Mouse (Mus musculus): Measurements from ENCODE around the gene Zcchc2. TPM values are rescaled to one million over a fixed set of nuclear protein-coding genes. Genes with fewer than 3 reads are reported as not detected.
A peak's percentile ranks its signal among the peaks of the same experiment; 100 is the strongest.

The Zcchc2 gene
- polyA plus RNA-seq, 1 experiment from 2014 or later = 1.7 TPM

- no peak overlapping the region for H3K4me3 ChIP-seq (ENCODE audit: low read depth, low read length)
- no peaks in the 10 kb centered on the region for H3K4me1 ChIP-seq (ENCODE audit: insufficient read depth, low read depth, low read length)
- H3K9me3 ChIP-seq (ENCODE audit: low read length) = no peaks in the 10 kb centered on the region
- TF ChIP-seq EP300 (IDR thresholded peaks at IDR 0.05) (no peak), CTCF (IDR thresholded peaks at IDR 0.05) (no peak)
- no peak overlapping the region for H3K9ac ChIP-seq (replicated peaks; ENCODE audit: low read depth)
- H3K27me3 ChIP-seq (replicated peaks; ENCODE audit: insufficient read depth, low read length) = no peaks in the 10 kb centered on the region
- no peak overlapping the region for H3K4me2 ChIP-seq (replicated peaks; ENCODE audit: low read depth, low read length)
- H3K36me3 ChIP-seq (ENCODE audit: insufficient read depth, low read length) = no peaks in the 10 kb centered on the region
- DNase-seq (ENCODE audit: low spot score) (no peak), ATAC-seq (no peak)
- H3K27ac ChIP-seq (ENCODE audit: low read length) = no peak overlapping the region
- 65% methylated on average over 6 of the region's 6 CpGs for WGBS
These were observed 64.8 kb downstream of the Zcchc2 start for GRCm38 (mm10) chr1:106054978-106055377.

- Histone ChIP-seq H3K4me1 (ENCODE audit: insufficient read depth, low read depth, low read length) (no peaks in the 10 kb centered on the region), H3K4me2 (replicated peaks; ENCODE audit: low read depth, low read length) (no peak overlapping the region), H3K9me3 (ENCODE audit: low read length) (no peaks in the 10 kb centered on the region), H3K27ac (ENCODE audit: low read length) (no peak overlapping the region), H3K27me3 (replicated peaks; ENCODE audit: insufficient read depth, low read length) (no peaks in the 10 kb centered on the region), H3K36me3 (ENCODE audit: insufficient read depth, low read length) (no peaks in the 10 kb centered on the region), H3K9ac (replicated peaks; ENCODE audit: low read depth) (no peak overlapping the region), H3K4me3 (ENCODE audit: low read depth, low read length) (no peak overlapping the region)
- no peak for TF ChIP-seq CTCF (IDR thresholded peaks at IDR 0.05)
- no peak for TF ChIP-seq EP300 (IDR thresholded peaks at IDR 0.05)
- 65% methylated on average over 5 of the region's 5 CpGs for WGBS
- ATAC-seq = no peak
- no peak for DNase-seq (ENCODE audit: low spot score)
These were observed 68.1 kb downstream of the Zcchc2 start for GRCm38 (mm10) chr1:106058355-106058754.

GRCm38 (mm10) chr1:106059516-106060277 is 69.5 kb downstream of the Zcchc2 start:
- no peak for DNase-seq (ENCODE audit: low spot score)
- no peaks in the 10 kb centered on the region for H3K27me3 ChIP-seq (replicated peaks; ENCODE audit: insufficient read depth, low read length)
- no peak overlapping the region for H3K4me3 ChIP-seq (ENCODE audit: low read depth, low read length)
- no peak overlapping the region for H3K9ac ChIP-seq (replicated peaks; ENCODE audit: low read depth)
- ATAC-seq = no peak
- TF ChIP-seq EP300 (IDR thresholded peaks at IDR 0.05) (no peak), CTCF (IDR thresholded peaks at IDR 0.05) (0 out of 2 replicates have a peak, but pooled peaks have one; percentile 19)
- peaks cover 7% of the 10 kb centered on the region; the same call in 1 of the 2 replicates for H3K4me1 ChIP-seq (ENCODE audit: insufficient read depth, low read depth, low read length)
- no peak overlapping the region for H3K4me2 ChIP-seq (replicated peaks; ENCODE audit: low read depth, low read length)
- H3K27ac ChIP-seq (ENCODE audit: low read length) = no peak overlapping the region
- H3K36me3 ChIP-seq (ENCODE audit: insufficient read depth, low read length) = no peaks in the 10 kb centered on the region
- H3K9me3 ChIP-seq (ENCODE audit: low read length) = no peaks in the 10 kb centered on the region
- 88% methylated on average over 4 of the region's 4 CpGs for WGBS

DNA sequence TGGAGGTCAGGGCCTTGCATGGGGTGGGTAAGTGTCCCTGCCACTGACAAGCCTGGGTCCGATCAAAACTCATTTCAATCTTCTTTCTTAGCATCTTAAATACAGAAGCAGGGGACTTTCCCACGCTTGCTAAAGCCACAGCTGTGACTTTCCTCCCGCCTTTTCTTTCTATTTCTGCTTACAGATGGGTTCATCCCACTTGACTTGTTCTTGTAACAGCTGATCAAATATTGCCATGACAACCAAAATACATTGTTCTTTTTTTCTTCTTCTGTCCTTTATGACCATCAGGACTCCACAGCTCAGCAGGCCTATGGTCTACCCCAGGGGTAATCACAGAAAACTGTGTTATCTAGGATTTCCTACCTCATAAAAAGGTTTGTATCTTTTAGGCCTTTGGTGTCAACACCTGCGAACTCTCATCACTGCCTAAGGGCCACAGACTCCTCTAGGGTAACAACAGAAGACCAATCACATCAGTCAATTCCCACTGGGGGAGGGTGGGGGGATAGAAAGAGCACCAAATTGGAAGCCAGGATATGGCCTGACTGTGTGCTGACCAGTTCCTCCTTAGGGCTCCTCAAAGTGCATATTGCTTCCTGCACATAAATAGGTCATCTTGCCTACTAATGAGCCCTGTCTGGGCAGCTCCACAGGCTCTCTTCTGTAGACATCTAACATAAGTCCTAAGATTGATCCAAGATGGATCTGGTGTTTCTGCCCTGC is 71.1 kb downstream of the Zcchc2 start:
- ATAC-seq = no peak
- H3K4me2 ChIP-seq (replicated peaks; ENCODE audit: low read depth, low read length) = no peak overlapping the region
- 85% methylated on average over 4 of the region's 4 CpGs for whole genome bisulfite sequencing
- no peak overlapping the region for H3K9ac ChIP-seq (replicated peaks; ENCODE audit: low read depth)
- no peak overlapping the region for H3K4me3 ChIP-seq (ENCODE audit: low read depth, low read length)
- no peak overlapping the region for H3K27ac ChIP-seq (ENCODE audit: low read length)
- TF ChIP-seq CTCF (IDR thresholded peaks at IDR 0.05) (no peak), EP300 (IDR thresholded peaks at IDR 0.05) (no peak)
- H3K9me3 ChIP-seq (ENCODE audit: low read length) = no peaks in the 10 kb centered on the region
- H3K4me1 ChIP-seq (ENCODE audit: insufficient read depth, low read depth, low read length) = peaks cover 7% of the 10 kb centered on the region
- no peaks in the 10 kb centered on the region for H3K27me3 ChIP-seq (replicated peaks; ENCODE audit: insufficient read depth, low read length)
- H3K36me3 ChIP-seq (ENCODE audit: insufficient read depth, low read length) = no peaks in the 10 kb centered on the region
- no peak for DNase-seq (ENCODE audit: low spot score)

DNA sequence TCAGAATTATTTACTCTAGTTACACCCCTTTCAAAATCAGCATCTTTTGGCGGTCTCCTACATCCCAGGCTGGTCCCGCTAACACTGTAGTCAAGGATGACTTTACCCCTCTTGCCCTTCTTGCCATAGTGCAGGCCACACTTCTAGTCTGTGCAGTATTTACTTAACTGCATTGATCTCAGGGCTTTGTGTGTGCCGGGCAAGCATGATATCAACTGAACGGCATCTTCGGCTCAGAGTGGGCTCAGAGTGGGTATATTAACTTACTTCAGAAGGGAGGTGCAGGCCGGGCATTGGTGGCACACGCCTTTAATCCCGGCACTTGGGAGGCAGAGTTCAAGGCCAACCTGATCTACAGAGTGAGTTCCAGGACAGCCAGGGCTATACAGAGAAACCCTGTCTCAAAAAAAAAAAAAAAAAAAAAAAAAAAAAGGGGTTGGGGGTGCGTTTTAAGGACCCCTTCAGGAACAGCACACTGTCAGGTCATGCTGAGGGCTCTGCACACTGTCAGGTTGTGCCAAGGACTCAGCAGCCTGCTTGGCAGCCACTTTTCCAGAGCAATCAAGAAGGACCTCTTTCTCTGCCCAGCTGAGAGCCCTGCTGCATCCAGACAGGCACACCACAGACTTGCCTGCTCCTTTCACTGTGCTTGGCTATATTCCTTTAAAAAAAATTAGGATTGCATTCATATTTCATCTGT is 72.8 kb downstream of the Zcchc2 start:
- Histone ChIP-seq H3K4me2 (replicated peaks; ENCODE audit: low read depth, low read length) (no peak overlapping the region), H3K9ac (replicated peaks; ENCODE audit: low read depth) (no peak overlapping the region), H3K4me1 (ENCODE audit: insufficient read depth, low read depth, low read length) (peaks cover 7% of the 10 kb centered on the region), H3K27ac (ENCODE audit: low read length) (no peak overlapping the region), H3K9me3 (ENCODE audit: low read length) (no peaks in the 10 kb centered on the region), H3K36me3 (ENCODE audit: insufficient read depth, low read length) (no peaks in the 10 kb centered on the region), H3K27me3 (replicated peaks; ENCODE audit: insufficient read depth, low read length) (no peaks in the 10 kb centered on the region), H3K4me3 (ENCODE audit: low read depth, low read length) (no peak overlapping the region)
- 78% methylated on average over 9 of the region's 9 CpGs for WGBS
- TF ChIP-seq CTCF (IDR thresholded peaks at IDR 0.05) = no peak
- TF ChIP-seq EP300 (IDR thresholded peaks at IDR 0.05) = no peak
- no peak for ATAC-seq
- DNase-seq (ENCODE audit: low spot score) = no peak

- no peak overlapping the region for H3K9ac ChIP-seq (replicated peaks; ENCODE audit: low read depth)
- ATAC-seq = no peak
- no peaks in the 10 kb centered on the region for H3K36me3 ChIP-seq (ENCODE audit: insufficient read depth, low read length)
- H3K4me3 ChIP-seq (ENCODE audit: low read depth, low read length) = no peak overlapping the region
- H3K4me2 ChIP-seq (replicated peaks; ENCODE audit: low read depth, low read length) = no peak overlapping the region
- no peak for DNase-seq (ENCODE audit: low spot score)
- peaks cover 7% of the 10 kb centered on the region for H3K4me1 ChIP-seq (ENCODE audit: insufficient read depth, low read depth, low read length)
- WGBS = 56% methylated on average over 4 of the region's 4 CpGs
- H3K27ac ChIP-seq (ENCODE audit: low read length) = no peak overlapping the region
- no peaks in the 10 kb centered on the region for H3K27me3 ChIP-seq (replicated peaks; ENCODE audit: insufficient read depth, low read length)
- H3K9me3 ChIP-seq (ENCODE audit: low read length) = no peaks in the 10 kb centered on the region
- TF ChIP-seq EP300 (IDR thresholded peaks at IDR 0.05) (no peak), CTCF (IDR thresholded peaks at IDR 0.05) (no peak)
These were observed 73.5 kb downstream of the Zcchc2 start for GRCm38 (mm10) chr1:106063591-106064170.

All from lung, postnatal 0 days (tissue).